Mouse (Mus musculus) adrenal gland, postnatal 10 days (tissue): ENCODE data around the gene Rspo3. TPM values are rescaled to one million over a fixed set of nuclear protein-coding genes. Genes with fewer than 3 reads are reported as not detected.
A peak's percentile ranks its signal among the peaks of the same experiment; 100 is the strongest.

Experiments
- DNase-seq: peaks from one replicate; pipeline ENCODE4 v3.0.0; 2021; ENCODE audit warnings: mixed read lengths
- long read RNA-seq, 2 experiments: library from polyadenylated mRNA; stranded (forward); transcript quantifications; one replicate each; pipeline ENCODE4 v2.0.0; 2021
- total RNA-seq, 2 experiments: library from RNA; stranded (reverse); gene quantifications; 2 replicates each; pipeline ENCODE4 v1.2.3; 2021

Rspo3 gene
- 10 to 100 TPM in 1 of 2 experiments, 1 to 10 TPM in 1; 9.2 to 11.2 TPM for total RNA-seq
- long read RNA-seq, experiment 1, transcript Rspo3-201 (5 exons, 3,085 nt), result major isoform, 10 of 26 reads
- long read RNA-seq, experiment 1, partial matches to known transcripts, result 9 of 26 reads
- long read RNA-seq, experiment 1, other reads (novel, unspliced or antisense), result 7 of 26 reads
- long read RNA-seq, experiment 2, partial matches to known transcripts, result 0 of 8 reads
- long read RNA-seq, experiment 2, other reads (novel, unspliced or antisense), result 4 of 8 reads

DNA sequence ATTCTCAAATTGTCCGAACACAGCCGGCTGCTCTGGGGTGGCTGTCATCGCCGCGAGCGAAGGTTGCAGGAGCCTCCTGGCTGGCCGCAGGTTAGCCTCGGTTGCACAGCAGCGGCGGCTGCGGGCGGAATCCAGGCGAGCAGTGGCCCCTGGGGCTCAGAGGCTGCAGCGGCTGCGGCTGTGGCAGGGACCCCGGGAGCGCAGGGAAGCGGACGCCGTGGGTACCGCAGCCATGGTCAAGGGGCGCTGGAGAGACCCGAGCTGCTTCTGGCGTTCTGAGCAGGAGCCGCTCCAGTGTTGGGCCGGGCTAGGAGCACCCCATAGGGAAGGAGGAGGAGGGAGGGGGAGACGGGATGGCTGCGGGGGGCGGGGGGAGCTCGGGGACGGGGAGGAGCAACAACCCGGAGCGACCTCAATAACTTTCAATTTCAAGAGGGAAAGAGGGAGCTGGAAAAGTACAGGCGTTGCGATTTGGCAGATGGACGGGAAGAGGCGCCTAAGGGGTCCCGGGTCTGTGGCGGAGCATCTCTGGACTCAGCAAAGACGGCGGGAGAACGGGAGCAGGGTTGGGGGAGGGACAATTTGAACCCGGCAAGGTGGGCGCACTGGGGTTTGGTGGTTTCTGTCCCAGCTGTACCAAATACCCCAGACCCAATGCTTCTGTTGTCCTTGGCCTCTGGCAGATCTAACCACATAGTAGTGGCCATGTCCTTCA is at the start of gene Rspo3:
Gene Rspo3 (minus strand): TSS at position 322 of the 715 bp plus-strand sequence.
- DNase-seq, result peak; percentile 53

DNA sequence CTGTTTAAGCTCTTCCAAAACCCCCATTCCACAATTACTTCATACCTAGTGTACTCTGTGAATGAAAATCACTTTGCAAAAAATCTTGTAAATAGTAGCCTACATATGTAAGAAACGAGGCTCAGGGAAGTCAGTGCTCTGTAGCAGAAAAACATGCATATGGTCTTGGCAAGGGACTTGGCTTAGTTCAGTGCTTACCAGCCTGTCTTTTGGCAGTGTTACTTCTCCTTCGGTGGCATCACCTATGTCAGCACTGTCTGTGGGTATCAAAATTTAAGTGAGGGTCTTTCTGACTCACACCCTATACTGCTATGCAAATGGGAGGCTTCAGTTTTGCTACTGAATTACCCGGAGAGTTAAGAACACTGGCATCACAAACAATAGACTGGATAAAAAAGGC is 46.3 kb upstream of the Rspo3 start:
- DNase-seq, result no peak

DNA sequence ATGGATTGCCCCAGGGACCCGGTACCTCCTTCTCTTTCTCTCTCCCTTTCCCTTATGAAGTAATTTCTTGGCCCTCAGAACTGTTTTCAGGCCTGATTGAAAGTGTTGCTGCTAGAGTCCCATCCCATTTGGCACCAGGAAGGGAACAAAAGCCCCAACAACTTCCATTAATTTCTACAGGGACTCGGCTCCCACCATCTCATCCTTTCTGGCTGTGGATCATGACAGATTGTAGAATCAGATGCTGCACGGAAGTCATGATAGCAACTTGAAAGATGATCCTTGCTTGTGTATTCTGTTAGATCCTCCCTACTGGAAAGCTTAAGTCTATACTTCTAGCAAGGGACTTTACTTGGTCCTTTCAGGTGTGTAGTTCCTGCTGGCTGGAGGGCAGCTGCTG is 45.8 kb upstream of the Rspo3 start:
- DNase-seq, result no peak

DNA sequence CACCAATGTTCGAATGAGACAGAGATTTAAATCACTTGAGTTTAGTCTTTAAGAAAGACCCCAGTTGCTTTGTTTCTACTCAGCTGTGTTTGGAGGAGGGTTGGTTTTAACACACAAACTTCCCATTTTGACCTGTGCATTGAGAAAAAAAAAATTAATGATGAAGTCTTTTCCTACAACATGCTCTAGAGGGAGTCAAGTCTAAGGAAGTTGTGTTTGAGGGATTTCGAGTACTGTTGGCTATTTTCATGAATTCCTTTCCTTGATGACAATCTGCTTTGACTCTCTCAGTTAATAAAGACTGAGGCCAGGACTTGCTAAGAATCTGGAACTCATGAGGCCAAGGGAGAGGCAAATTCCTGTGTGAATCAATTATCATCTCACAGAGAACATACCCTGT is 20.3 kb upstream of the Rspo3 start:
- no peak for DNase-seq

DNA sequence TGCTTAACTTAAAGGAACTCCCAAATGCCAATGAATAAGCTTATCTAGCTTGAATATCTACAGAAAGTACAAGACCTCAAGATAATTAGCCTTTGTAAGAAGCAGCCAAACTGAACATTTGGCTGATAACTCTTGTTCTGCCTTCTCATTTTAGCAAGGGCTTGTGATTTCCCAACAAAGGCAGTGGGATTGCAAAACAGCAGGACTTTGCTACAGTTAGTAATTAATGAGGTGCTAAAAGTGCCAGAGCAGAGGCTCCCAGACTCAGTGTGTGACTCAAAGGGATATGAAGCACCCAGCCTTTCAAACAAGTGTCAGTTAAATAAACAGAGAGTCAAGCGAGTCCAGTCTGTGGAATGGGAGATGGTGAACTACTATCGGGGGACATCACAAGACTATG is 18.7 kb upstream of the Rspo3 start:
- peak; percentile 34 for DNase-seq

DNA sequence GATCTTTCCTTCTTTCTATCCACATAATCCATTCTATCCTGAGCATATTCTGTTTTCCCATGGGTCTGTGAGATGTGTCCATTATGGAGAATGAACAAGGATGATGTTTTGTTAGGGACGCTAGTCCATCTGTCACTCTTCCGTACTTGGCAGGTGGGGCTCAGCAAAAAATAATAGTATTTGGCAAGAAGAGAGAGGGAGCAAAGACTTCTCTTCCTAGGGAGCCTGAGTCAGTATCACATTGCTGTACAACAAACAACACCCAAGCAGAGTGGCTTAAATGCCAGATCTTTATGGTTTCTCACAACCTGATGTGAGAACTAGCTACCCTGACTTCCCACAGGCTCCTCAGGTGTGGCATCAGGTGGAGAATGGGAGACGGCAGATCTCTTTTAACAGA is 7.3 kb upstream of the Rspo3 start:
- DNase-seq, result no peak

DNA sequence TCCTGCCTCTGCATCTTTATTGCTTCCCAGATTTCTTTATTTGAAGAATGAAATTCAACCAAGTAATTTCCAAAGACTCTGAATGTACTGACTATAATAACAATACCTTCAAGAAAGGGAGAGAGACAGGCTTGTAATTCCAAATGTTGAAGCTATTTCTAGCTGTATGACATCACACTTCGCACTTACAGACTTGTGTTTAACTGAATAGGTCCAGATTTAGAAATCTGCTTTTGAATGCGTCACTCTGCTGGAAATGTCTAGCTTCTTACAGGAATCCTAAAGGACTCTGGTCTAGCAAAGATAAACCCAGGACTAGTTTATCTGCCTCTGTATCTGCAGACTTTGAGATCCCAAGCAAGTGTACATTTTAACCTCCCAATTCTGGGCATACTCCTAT is 3.8 kb upstream of the Rspo3 start:
- DNase-seq, result no peak

DNA sequence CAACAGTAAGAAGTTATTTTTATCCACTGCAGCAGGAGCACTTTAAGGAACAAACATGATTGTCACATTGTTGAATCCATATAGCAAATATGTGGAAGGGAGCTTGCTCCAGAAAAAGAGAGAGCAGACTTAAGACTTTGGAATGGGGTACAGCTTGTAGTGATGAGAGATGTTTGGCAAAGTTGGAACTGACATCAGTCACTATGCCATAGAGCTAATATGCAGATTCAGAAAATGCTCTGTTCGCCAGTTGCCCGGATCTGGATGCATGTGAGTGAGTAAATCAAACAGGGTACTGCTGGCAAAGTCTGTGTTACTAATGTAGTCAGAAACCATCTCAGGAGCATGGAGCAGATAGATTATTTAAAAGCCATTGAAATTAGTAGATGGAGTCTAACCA is 3.1 kb upstream of the Rspo3 start:
- no peak for DNase-seq

DNA sequence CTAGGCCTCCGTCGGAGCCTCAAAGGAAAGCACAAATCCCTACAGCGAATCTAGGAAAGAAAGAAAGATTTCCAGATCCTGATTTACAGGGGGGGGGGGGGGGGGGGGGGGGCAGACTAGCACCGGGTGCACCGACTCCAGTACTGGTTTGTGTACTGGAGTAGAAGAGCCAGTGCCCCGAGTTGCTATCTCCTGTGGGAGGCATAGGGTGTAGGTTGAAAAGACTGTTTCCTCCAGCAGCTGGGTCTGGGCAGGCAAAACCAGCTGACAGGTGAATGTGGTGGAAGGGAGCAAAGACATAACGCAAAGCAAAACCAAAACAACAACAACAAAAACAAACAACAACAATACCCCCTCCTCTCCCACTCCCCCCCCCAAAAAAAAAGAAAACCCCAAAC is 838 bp downstream of the Rspo3 start:
- DNase-seq, result no peak

DNA sequence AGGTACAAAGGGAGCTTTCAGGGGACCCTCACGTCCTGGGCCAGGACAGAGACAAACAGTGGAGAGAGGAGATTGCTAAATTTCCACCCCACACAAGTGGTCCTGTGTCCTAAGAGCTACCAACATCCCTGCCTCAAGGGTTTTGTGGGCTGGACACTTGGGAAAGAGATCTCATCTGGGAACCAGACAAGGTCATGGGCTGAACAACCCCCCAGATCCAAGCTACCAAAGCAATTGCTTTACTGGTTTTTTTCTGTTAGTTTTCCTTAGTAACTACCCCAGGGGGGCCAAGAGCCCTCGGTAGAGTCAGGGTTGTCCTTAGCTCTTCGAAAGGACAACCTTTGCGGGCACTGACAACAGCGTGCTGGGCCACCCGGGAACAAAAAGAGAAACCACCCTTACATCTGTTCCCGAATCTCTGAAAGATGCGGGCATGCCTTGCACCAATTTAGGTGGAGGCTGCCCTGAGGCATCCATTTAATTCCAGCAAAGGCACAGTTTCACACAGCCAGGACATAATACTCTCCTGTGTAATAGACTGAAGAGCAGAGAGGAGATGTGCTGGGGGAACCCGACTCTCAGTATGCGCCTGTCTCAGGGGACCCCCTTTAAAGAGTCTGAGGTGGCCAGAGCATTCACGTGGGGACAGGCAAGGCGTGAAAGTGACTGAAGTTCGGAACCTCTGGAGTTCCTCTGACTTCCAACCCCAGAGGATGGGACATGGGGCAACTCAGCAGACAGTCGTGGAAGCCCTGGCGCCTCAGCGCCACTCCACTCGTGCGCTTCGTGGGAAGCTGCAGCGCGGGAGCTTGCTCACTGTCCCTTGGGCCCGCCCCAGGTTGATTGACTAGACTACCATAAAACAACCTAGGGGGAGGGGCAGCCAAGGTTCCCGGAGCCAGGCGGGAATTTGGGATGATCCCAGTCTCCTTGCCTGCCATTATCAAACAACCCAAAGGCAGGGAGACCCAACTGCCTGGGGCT is 1.5 kb downstream of the Rspo3 start:
- peak; percentile 8 for DNase-seq

DNA sequence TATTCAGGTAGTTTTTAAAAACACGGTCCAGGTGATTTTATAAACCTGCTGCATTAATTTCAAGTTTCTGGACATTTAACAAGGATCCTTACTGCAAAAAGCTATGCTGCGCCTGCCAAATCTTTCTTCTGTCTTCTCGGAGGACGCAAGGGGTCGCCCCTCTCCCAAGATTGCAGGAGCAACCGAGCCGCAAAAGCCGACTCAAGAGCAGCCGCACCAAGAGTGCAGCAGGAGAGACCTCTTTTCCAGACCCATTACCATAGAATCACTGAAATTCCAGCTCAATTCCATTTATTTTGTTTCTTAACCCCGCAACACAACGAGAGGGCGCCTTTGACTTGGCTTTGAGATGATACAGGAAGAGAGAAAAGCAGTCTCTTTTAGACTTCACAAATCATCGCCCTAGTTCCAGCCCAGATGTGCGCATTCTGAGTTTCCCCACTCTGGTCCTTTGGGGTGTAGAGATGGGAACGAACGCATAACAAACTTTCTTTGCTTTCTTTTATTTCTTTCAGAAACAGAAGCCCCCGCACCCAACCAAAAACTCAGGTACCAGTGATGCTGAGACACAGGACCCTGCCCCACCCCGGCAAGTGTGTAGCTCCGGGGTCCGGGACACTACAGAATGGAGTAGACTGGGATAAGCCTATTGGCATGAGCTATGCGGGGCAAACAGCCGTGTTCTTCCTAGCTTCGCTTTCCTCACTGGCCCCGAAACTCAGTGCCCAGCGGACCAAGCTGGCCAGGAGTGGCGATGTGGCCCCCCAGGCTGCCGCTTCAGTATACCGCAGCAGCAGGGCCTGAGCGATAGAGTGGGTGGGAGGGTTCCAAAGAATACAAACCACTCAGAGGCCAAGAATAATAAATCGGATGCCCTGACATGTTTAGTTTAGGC is 2.6 kb downstream of the Rspo3 start:
- DNase-seq, result peak; percentile 83

DNA sequence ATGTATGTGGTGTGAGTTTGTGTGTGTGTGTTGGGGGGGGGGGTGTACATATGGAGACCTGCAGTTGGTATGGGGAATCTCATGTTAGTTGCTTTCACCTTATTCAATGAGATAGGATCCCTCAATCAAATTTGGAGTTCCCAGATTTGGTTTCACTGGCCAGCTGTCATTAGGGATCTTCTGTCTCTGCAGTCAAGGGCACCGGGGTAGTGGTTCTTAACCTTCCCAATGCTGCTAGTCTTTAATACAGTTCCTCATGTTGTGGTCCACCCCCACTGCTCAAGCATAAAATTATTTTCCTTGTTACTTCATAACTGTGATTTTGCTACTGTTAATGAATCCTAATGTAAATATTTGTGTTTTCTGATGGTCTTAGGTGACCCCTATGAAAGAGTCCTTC is 22.1 kb downstream of the Rspo3 start:
- no peak for DNase-seq

DNA sequence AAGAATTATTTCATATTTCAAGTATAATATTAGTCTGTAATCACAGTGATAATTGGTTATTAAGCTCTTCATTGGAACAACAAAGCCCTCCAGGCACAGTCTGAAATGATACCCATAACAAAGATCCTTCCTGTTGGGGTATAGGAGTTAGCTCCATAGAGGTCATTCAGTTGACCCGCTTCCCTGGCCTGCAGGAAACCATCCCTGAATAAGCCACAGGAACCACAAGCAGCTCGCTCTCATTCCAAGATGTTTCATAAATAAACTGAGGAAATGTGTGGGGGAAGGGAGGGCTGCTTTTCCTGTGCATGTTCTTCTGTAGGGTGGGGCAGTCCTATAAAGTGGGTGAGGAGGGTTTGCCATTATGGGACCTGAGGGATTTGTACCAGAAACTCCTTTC is 27.5 kb downstream of the Rspo3 start:
- DNase-seq, result no peak

DNA sequence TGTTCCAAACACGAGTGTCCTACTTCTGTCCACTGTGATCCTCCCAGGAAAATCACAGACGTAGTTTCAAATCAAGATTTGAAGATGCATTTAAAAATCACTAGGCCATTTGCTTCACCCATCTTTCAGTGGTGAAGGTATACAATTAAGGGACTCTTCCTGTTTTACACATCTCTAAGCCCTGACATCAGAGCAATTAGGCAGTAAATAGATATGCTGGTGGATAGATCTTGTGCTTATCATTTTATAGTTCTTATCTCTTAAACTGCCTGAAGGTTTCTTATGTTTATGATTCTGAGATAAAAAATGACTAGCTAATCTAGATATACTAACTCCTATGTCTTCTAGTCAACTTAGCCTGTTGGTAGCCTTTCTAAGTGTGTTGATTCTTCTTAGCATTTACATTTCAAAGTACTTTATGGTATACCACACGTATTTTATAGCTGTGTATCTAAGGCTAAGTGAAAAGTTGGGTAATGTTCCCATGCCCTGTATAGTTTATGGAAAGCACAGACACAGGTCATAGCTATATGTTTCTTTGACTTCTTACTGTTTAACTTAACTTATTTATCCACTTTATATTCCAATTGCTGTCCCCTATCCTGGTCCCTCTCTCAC is 38.4 kb downstream of the Rspo3 start:
- no peak for DNase-seq

DNA sequence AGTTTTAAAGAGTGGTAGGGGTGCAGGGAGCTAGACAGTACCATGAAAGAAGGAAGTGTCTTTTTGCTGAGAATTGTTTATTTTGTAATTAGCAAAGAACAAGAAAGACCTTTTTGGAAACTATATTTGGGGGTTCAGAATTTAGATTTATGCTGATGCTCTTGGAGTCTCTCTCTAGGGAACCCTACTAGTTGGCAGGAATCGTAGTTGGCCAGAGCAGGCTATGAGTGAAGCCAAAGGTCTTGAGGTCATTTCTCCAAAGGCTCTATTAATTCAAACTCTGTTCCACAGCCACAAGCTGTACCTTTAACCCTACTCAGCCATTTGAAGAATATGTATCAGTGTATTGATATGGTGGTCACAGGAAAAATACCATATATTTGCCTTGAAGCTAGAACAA is 41.7 kb downstream of the Rspo3 start:
- peak; percentile 43 for DNase-seq

DNA sequence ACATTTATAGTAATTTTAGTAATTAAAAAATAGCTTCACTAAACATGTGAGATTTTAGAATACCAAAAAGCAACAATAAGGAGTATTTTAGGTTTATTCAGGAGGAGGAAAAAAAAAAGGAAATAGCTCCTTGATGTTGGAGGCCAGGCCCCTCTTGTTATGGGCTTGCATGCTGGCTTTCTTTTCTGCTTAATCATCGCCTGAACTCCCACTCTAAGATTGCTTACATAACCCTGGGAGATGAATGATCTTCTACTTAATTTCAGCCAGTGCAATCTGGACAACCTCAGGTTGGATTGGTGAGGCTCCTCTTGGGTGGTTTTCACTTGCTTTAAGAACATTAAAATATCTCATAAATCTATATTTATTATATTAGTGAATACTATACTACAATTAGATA is 54.7 kb downstream of the Rspo3 start:
- DNase-seq, result no peak

DNA sequence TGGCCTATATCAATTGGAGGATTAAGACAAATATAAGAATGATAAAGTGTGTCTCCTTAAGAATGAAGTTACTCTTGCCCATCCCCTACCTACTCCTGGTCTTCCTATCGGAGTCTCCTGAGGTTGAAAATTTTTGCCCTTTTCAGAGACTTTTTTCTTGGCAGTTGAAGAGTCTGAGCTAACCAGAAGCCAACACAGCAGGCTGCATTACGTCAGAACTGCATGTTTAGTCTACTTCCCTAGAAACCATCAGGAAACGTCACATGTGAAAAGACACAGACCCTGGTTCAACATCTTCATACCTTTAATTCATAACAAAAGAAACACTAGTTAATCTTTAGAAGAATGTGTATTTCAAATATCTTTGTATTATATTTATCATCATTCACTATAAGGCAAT is 56.3 kb downstream of the Rspo3 start:
- no peak for DNase-seq

DNA sequence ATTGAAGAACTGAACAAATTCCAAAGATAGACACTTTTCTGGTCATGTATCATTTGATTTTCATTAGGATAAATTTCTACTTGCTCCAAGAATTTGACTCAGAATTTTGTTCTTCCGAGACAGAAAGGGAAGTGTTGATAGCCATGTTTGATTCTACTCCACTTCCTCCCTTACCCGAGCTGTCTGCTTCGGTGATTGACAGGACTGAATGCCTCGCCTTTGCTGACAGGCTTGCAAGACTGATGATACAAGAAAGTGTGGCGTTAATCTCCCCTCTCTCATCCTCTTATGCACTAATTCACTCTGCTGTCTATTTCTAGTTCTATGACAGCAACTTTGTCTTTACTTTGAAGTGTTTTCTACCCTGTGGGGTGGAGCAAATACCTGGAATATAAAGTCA is 65.2 kb downstream of the Rspo3 start:
- DNase-seq, result no peak

DNA sequence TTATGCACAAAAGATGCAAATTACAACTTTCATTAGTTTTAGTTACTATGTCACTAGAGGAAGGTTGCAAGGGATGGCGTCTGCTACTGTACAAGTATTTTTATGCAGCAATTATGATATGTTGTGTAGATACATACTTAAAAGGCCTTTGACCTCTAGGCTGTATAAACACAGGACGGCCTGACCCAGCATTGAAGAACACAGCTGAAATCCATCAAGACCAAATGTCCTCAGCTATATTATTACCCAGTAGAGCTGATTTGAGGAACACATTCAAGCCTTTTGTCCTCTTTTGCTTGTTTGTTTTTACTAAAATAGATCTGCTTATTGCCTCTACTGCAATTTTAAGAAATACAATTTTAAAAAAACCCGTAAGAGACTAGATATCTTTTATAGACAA is 75.6 kb downstream of the Rspo3 start:
- DNase-seq, result no peak

DNA sequence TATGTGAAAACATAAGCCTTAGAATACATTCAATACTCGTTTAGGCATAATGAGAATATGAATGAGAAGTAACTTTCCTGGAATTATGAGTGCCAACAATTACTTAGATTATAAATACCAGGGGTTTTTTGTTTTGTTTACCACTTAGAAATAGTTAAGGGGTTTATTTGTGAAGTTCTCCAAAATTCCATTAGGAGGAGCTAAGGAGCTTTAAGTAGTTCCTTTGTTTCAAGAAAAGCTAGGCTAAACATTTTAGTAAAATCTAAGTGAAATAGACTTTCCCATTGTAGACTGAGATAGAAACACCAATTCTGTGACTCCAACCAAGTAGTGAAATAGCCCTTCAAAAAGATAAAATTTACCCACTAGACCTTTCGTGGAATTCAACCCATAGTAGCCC is 76.0 kb downstream of the Rspo3 start:
- DNase-seq, result no peak

DNA sequence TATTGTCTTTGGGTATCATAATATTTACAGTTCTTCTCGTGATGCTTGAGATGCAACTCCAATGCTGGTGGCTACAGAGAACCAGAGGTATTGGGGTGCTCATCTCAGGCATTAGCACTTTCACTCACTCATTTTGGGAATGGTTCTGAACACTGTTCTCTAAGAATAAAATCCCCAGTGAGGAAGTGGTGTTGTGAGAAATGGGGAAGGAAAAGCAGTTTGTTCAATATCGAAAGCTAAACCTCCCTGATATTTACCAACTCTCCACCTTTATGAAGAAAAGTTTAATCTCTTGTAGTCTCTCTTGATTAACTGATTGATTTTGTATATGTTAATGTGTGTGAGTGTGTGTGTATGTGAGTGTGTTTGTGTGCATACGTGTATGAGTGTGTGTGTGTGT is 90.6 kb downstream of the Rspo3 start:
- DNase-seq, result no peak

DNA sequence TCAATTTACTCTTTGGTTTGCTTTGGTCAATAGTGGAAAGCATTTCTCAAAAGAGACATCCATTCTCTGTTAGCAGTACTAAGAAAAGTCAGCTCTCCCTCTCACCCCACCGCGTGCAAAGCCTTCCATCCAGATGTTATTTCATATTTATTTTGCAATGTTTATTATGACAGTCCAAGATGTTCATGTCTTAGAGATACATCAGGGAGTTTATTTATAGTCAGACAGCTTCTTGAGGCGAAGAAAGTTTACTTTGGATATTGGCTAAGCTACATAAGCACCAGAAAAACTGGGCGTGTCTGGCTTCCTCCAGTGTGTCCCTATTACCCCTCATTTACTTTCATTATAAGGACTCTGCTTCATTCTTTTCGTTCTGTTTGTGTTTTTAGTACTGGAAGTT is 94.4 kb downstream of the Rspo3 start:
- no peak for DNase-seq
